Mouse (Mus musculus) CD4-positive, CD25-positive, alpha-beta regulatory T cell, adult 2 months (primary cell): ENCODE data around the gene Vwa5b2.

Experiments
- DNase-seq: peaks from one replicate; pipeline ENCODE4 v3.0.0-alpha.2; 2012; ENCODE audit warnings: low read depth, low spot score

Gene Vwa5b2

DNA sequence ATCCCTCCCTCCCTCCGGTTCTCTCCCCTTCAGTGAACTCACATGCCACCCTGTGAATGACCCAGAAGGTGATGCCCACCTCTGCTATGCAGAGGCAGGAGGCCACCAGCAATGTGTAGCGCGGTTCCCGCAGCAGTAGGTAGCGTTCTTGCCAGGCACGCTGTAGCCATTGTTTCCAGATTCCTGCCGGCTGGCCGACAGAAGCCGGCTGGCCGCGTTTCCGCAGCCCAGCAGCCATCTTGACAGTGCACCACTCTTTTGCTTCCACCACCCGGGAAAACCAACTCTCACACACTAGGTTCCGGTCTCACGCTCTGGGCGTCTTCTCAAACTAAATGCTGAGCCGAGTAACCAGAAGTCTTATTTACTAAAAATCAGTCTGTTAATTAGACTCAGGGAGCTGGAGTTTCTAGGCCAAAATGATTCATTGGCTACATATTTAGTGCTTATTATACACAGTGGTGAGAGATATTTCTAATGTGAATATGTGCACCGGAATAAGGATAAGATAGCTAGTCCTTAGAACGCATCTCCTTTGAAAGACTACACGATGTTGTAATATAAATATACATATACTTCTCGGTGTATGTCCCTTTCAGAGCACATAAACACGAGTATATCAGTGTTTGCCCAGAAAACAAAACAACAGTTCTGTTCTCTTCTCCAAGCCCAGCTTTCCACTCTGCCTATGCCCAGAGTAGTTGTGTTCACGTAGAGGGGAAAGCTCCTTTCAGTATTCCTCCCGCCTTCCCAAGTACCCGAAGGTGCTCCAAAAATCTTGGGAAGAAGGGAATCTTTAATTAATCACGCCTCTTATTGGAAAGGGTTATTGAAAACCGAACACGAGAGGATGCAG lies 21.5 kb downstream of the Vwa5b2 start:
- DNase-seq: peak; percentile 90

- peak; percentile 92 for DNase-seq
These were observed 22.3 kb downstream of the Vwa5b2 start, which contains the start of the genes Eef1akmt4, Gm49333 and Alg3 for GRCm38 (mm10) chr16:20611357-20612227. Gene Eef1akmt4 (plus strand): TSS chr16:20611593. Gene Gm49333 (plus strand): TSS chr16:20611610. Gene Alg3 (minus strand): TSS chr16:20611735.

DNA sequence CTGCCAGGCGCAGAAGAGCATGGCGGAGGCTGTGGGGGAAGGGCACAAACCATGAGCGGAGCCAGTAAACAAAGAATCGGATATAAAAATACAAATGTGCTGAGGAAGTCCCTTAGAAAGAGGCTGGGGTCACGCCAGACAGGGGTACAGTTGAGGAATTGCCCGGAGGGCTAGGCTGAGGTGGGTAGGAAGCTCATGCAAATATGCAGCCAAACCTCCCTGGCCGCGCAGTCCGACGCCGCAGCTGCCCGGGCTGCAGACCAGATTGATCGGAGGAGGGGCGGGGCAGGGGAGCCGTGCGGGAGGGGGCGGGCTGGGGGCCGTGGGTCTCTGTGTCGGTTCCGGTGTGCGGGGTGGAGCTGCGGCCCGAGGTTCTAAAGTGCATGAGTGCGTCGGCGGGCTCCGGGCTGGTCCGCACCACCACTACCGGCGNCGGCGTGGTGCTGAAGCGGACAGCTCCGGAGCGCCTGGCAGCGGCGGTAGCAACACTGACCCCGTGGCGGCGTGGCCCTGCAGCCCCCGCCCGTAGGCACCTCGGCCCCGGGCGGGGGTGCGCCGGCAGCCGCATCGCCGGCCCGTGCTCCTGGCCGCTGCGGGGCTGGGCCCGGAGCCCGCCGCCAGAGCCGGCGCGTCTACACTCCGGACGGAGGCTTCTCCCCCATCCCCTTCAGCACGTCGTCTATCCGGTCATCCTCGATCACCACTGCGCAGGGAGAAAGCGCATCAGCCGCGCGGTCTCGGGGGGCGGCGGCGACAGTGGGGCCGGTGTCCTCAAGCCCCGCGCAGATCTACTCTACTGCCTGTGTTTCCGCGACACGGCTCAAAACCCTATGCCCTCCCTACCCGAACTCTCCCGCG lies 30.5 kb downstream of the Vwa5b2 start:
- DNase-seq: peak; percentile 55

GRCm38 (mm10) chr16:20620399-20620735 lies 31.1 kb downstream of the Vwa5b2 start:
- no peak for DNase-seq

DNA sequence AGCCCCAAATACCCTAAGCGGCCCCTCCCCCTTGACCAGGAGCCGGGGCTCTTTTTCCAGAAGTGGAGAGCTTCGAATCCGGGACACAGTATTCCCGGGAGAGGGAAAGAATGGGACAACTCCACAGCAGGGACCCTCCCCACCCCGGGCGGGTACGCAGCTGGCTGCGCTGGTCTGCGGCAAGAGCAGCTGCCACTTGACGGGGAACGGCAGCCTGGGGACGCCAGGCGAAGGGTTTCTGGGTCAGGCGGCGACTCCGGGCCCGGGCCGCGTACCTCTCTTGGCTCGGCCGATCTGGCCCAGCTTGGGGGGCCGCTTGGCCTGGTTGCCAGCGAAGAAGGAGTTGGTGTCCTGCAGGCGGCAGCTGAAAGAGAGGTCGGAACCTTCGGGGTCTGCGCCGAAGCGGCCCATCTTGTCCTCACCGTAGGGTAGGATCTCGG lies 31.5 kb downstream of the Vwa5b2 start:
- DNase-seq: no peak

DNA sequence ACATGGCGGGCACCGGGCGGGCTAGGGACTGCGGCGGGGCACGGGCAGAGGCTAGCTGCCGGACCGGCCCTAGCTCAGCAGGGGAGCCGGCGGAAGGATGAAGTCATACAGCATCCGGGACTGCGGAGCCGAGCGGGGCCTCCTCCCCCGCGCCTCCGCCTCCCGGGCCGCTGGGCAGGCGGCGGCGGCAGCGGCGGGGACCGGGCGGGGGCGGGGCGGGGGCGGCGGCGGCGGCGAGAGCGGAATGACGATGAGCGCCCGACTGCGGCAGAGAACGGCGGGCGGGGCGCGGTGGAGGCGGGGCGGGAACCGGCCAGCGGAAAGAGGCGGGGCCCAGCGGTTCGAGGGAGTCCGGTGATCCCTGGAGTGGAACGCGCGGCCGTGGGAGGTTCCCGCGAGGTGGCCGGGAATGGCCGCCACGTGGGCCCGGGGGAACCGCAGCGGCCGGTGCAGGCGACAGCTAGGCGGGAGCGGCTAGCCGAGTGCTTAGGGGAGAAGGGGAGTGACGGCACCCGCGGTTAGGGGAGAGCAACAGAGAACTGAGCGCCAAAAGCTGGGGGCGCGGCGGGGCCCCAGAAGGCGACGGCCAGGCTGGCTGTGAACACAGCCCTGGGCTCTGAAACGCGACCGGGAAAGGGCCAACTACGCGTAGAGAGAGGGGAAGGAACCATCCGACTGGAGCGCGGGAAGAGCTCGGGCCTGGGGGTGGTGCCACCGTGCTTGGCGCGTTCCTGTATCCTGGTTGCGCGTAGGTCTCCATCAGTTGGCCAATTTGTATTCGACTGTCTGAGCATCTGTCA lies 32.1 kb downstream of the Vwa5b2 start, which contains the start of gene Camk2n2:
Camk2n2 (minus strand) TSS at position 97 of the 800 bp plus-strand sequence.
- DNase-seq: peak; percentile 44

GRCm38 (mm10) chr16:20621991-20622685 lies 32.9 kb downstream of the Vwa5b2 start:
- DNase-seq: peak; percentile 53

DNA sequence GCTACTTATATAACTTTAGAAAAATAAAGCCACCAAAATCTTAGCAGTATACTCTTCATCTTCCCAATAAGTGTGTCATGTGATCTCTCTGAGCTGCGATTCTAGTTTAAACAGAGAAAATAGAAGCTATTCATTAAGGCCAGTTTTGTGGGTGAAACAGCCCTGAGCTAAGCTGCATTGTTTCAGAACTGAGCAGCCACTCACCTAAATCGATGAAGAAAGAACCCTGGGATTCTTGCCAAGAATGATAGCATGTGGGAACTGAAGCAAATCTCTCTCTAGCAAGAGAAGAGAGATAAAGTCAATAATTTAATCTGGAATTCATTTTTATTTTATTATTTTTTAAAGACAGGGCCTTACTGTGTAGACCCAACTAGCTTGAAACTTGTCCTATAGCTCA lies 33.9 kb downstream of the Vwa5b2 start:
- no peak for DNase-seq

- DNase-seq: no peak
These were observed 39.7 kb downstream of the Vwa5b2 start for GRCm38 (mm10) chr16:20628871-20629391.

- DNase-seq: no peak
These were observed 40.7 kb downstream of the Vwa5b2 start, which contains the start of gene Ece2 for GRCm38 (mm10) chr16:20629731-20630634. Gene Ece2 (plus strand): TSS chr16:20629828.

DNA sequence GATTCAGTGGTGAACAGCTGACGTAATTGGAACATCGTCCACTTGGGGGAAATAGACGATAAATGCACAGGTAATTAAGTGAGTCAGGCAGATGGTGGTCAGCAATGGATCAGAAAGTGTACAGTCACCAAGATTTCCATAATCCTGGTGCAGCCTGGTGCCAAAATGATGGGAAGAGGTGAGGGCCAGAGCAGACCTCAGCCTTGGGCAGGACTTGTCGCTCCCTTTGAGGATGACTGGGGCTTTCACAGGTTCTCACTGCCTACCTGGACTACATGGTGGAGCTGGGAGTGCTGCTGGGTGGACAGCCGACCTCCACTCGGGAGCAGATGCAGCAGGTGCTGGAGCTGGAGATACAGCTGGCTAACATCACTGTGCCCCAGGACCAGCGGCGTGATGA lies 48.1 kb downstream of the Vwa5b2 start:
- DNase-seq: no peak

GRCm38 (mm10) chr16:20638367-20638766 lies 49.1 kb downstream of the Vwa5b2 start:
- no peak for DNase-seq

GRCm38 (mm10) chr16:20642161-20642560 lies 52.9 kb downstream of the Vwa5b2 start:
- peak; percentile 69 for DNase-seq

DNA sequence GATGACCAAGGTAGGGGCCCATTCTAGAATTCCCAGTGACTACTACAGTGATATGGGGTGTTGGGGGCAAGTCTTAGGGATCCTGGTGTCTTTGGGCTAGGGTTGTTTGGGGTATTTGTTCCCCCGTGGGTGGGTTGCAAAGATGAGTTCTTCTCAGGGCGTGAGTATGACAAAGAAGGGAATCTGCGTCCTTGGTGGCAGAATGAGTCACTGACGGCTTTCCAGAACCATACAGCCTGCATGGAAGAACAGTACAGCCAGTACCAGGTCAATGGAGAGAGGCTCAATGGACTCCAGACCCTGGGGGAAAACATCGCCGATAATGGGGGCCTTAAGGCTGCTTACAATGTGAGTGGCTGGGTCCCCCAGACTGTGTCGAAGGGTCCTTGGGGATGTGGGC lies 54.6 kb downstream of the Vwa5b2 start:
- DNase-seq: no peak

DNA sequence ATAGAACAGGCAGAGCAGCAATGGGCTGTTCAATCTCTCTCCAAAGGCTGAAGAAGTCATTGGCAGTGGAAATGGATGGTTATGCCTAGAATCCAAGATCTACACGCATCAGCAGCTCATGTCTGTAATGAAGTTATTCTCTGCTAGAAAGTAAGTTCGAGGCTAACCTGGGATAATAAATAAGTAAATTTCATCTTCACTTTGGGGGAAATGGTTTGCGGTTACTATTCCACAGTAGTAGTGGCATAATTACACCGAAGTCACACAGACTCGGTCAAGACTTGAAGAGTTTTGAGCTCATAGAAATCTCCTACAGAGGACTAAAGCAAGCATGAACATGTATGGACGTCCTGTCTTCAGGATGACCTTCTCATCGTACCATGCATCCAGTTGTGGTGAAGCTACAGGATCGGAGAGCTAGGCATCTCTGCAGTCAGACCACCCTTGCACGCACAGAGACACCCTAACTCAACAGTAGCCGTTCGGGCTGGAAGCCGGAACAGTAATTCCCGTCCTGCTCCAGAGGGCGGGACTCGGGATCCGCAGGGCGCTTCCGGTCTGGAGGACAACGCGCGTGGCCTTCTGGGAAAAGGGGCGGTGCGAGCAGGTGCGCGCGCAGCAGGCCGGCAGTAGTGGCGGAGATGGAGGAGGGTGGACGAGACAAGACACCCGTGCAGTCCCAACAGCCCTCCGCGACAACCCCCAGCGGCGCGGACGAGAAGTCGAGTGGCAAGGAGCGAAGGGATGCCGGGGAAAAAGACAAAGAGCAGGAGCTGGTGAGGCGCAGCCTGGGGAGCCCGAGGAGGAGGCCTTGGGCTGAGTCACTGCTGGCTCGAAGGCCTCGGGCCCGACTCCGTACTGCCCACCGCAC lies 62.0 kb downstream of the Vwa5b2 start, which contains the start of gene Psmd2:
Psmd2 (plus strand) TSS at position 577 of the 871 bp plus-strand sequence.
- peak; percentile 95 for DNase-seq

DNA sequence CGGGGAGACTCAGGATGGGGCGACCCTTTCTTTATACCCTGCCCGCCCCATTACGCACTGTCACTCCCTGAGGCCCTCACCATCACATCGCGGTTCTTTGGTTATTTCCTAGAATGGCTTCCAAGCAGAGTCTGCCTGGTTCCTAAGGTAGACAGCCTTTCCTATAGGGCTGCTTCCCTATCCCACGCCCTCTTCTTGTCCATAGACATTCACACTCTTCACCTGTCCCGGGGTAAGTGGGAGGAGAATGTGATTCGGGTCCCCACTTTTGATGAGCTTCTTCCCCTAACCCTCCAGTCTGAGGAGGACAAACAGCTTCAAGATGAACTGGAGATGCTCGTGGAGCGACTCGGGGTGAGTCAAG lies 62.7 kb downstream of the Vwa5b2 start:
- DNase-seq: no peak

DNA sequence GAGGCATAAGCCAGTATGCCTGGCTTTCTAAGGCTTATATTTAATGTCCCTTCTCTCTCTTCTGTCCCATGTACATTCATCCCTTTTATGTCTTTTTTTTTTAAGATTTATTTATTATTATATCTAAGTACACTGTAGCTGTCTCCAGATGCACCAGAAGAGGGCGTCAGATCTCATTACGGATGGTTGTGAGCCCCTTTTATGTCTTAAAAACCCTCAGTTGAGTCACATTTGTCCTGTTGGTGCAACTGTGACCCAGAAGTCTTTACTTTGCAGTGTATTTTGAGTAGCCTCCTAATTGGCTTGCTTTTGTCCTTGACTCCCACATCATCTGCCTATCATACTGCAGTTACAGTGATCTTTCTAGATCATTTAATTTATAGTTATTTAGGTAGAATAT lies 64.0 kb downstream of the Vwa5b2 start:
- DNase-seq: no peak
